Mouse (Mus musculus) lung, postnatal 0 days (tissue): ENCODE data around the gene Tox4. TPM values are rescaled to one million over a fixed set of nuclear protein-coding genes. Genes with fewer than 3 reads are reported as not detected.
A peak's percentile ranks its signal among the peaks of the same experiment; 100 is the strongest.

Source experiments
- ATAC-seq: fragments of 200-750 bp; cut with Nextera tagmentation; 2 replicates; pipeline ENCODE4 v1.8.0; 2017; ENCODE audit warnings: moderate library complexity
- DNase-seq: peaks from one replicate; pipeline ENCODE4 v3.0.0-alpha.2; 2016; ENCODE audit warnings: low spot score
- H3K27ac ChIP-seq: fragments of 300-500 bp; sonication (generic); 2 replicates; pipeline ENCODE4 v1.5.1; 2014; ENCODE audit warnings: antibody characterized with exemption, mild to moderate bottlenecking, low read length, mixed read lengths
- H3K27me3 ChIP-seq: fragments of 300-500 bp; sonication (generic); replicated peaks from 2 replicates; pipeline ENCODE4 v1.6.1; 2014; ENCODE audit warnings: low read length, mixed read lengths; ENCODE audit not compliant: insufficient read depth
- H3K36me3 ChIP-seq: fragments of 300-500 bp; sonication (generic); 2 replicates; pipeline ENCODE4 v1.6.1; 2014; ENCODE audit warnings: low read length, mixed read lengths; ENCODE audit not compliant: insufficient read depth
- H3K4me1 ChIP-seq: fragments of 300-500 bp; sonication (generic); 2 replicates; pipeline ENCODE4 v1.6.1; 2014; ENCODE audit warnings: antibody characterized with exemption, low read depth, low read length, mixed read lengths; ENCODE audit not compliant: insufficient read depth
- H3K4me2 ChIP-seq: fragments of 300-500 bp; sonication (generic); replicated peaks from 2 replicates; pipeline ENCODE4 v1.6.1; 2014; ENCODE audit warnings: low read depth, mild to moderate bottlenecking, low read length, moderate library complexity, mixed read lengths
- H3K4me3 ChIP-seq: fragments of 300-500 bp; sonication (generic); 2 replicates; pipeline ENCODE4 v1.5.1; 2014; ENCODE audit warnings: low read depth, low read length
- H3K9ac ChIP-seq: fragments of 300-500 bp; sonication (generic); replicated peaks from 2 replicates; pipeline ENCODE4 v1.6.1; 2014; ENCODE audit warnings: low read depth, mild to moderate bottlenecking
- H3K9me3 ChIP-seq: fragments of 300-500 bp; sonication (generic); 2 replicates; pipeline ENCODE4 v1.6.1; 2016; ENCODE audit warnings: low read length, mixed read lengths
- CTCF ChIP-seq: IDR thresholded peaks from 2 replicates; pipeline ENCODE4 v1.5.1; 2016; ENCODE audit warnings: antibody characterized with exemption, mild to moderate bottlenecking
- EP300 ChIP-seq: IDR thresholded peaks from 2 replicates; pipeline ENCODE4 v1.6.1; 2016; ENCODE audit warnings: antibody characterized with exemption, mild to moderate bottlenecking, control low read depth
- WGBS: fragments of 180-500 bp; shearing (Covaris S2); extraction: QIAGEN DNeasy Blood & Tissue Kit; methylation state at CpG from one replicate; pipeline ENCODE4 v1.1.7; 2014; 5-methylcytosine and 5-hydroxymethylcytosine counted together
- polyA plus RNA-seq: library from polyadenylated mRNA; unstranded; fragments of >200 nt; fragmentation: Nextera tagmentation; extraction: Ambion mirVana; gene quantifications from 2 replicates; pipeline ENCODE4 v1.2.1, GENCODE M21; 2015

Tox4 gene
- polyA plus RNA-seq, 1 experiment from 2014 or later: 22.7 TPM

- no peak for DNase-seq
- Histone ChIP-seq H3K9ac (no peak overlapping the region), H3K4me3 (no peak overlapping the region), H3K4me2 (no peak overlapping the region), H3K9me3 (no peaks in the 10 kb centered on the region), H3K27me3 (0 out of 2 replicates have a peak, but pooled peaks cover 22% of the 10 kb centered on the region), H3K27ac (no peak overlapping the region), H3K36me3 (no peaks in the 10 kb centered on the region), H3K4me1 (peaks cover 4% of the 10 kb centered on the region; the same call in 1 of the 2 replicates)
- TF ChIP-seq CTCF (no peak), EP300 (no peak)
- ATAC-seq: no peak
- 23% methylated on average over 4 of the region's 4 CpGs for WGBS
Observed at GRCm38 (mm10) chr14:52331069-52331750, 52.3 kb downstream of the Tox4 start.

GRCm38 (mm10) chr14:52332171-52332570 lies 53.2 kb downstream of the Tox4 start:
- H3K9ac ChIP-seq: no peak overlapping the region
- H3K9me3 ChIP-seq: no peaks in the 10 kb centered on the region
- ATAC-seq (no peak), DNase-seq (no peak)
- no peaks in the 10 kb centered on the region for H3K36me3 ChIP-seq
- H3K4me3 ChIP-seq: no peak overlapping the region
- H3K4me2 ChIP-seq: no peak overlapping the region
- H3K4me1 ChIP-seq: peaks cover 4% of the 10 kb centered on the region; the same call in 1 of the 2 replicates
- H3K27ac ChIP-seq: no peak overlapping the region
- TF ChIP-seq CTCF (no peak), EP300 (no peak)
- 77% methylated on average over 1 of the region's 3 CpGs for WGBS
- 0 out of 2 replicates have a peak, but pooled peaks cover 22% of the 10 kb centered on the region for H3K27me3 ChIP-seq

GRCm38 (mm10) chr14:52338751-52339511 lies 60.0 kb downstream of the Tox4 start:
- H3K4me1 ChIP-seq: no peaks in the 10 kb centered on the region
- H3K27me3 ChIP-seq: no peaks in the 10 kb centered on the region
- H3K9ac ChIP-seq: no peak overlapping the region
- no peak overlapping the region for H3K4me3 ChIP-seq
- H3K27ac ChIP-seq: no peak overlapping the region
- peak; percentile 83 for DNase-seq
- 27% methylated on average over 21 of the region's 21 CpGs for WGBS
- H3K9me3 ChIP-seq: no peaks in the 10 kb centered on the region
- TF ChIP-seq EP300 (no peak), CTCF (peak; percentile 93)
- ATAC-seq: peak; percentile 59
- H3K36me3 ChIP-seq: no peaks in the 10 kb centered on the region
- H3K4me2 ChIP-seq: 0 out of 2 replicates have a peak overlapping the region, but pooled peaks have one; percentile 2

GRCm38 (mm10) chr14:52339512-52339852 lies 60.5 kb downstream of the Tox4 start:
- no peak for DNase-seq
- no peak for ATAC-seq
- 72% methylated on average over 6 of the region's 6 CpGs for WGBS
- Histone ChIP-seq H3K9ac (no peak overlapping the region), H3K36me3 (no peaks in the 10 kb centered on the region), H3K9me3 (no peaks in the 10 kb centered on the region), H3K4me2 (no peak overlapping the region), H3K27ac (no peak overlapping the region), H3K4me3 (no peak overlapping the region), H3K27me3 (no peaks in the 10 kb centered on the region), H3K4me1 (no peaks in the 10 kb centered on the region)
- TF ChIP-seq CTCF (no peak), EP300 (no peak)

Other genes with a start within 250 kb of the Tox4 start
- 0.08 TPM in 1 of 2 replicates, not detected in the other for gene Olfr221, start 236.7 kb upstream of the Tox4 start, polyA plus RNA-seq
- gene Hnrnpc, start 175.1 kb upstream of the Tox4 start, polyA plus RNA-seq: 170 and 210 TPM in 2 replicates
- 31.4 and 38.4 TPM in 2 replicates for gene Rpgrip1, start 168.4 kb upstream of the Tox4 start, polyA plus RNA-seq
- 20.9 and 21.3 TPM in 2 replicates for gene Supt16, start 81.7 kb upstream of the Tox4 start, polyA plus RNA-seq
- gene Chd8, start 21.4 kb upstream of the Tox4 start, polyA plus RNA-seq: 17.6 and 19.2 TPM in 2 replicates
- 11.9 and 14.3 TPM in 2 replicates for gene Rab2b, start 399 bp downstream of the Tox4 start, polyA plus RNA-seq
- gene Mettl3, start 26.0 kb downstream of the Tox4 start, polyA plus RNA-seq: 19.6 and 19.9 TPM in 2 replicates
- gene Sall2, start 49.6 kb downstream of the Tox4 start, polyA plus RNA-seq: 3.8 and 4.1 TPM in 2 replicates
- gene Olfr1513, start 77.3 kb downstream of the Tox4 start, polyA plus RNA-seq: not detected in 2 replicates
- not detected in 2 replicates for gene Olfr1512, start 100.0 kb downstream of the Tox4 start, polyA plus RNA-seq
- not detected in 2 replicates for gene Olfr1511, start 118.2 kb downstream of the Tox4 start, polyA plus RNA-seq
- not detected in 2 replicates for gene Olfr1510, start 135.2 kb downstream of the Tox4 start, polyA plus RNA-seq
- gene Olfr1509, start 163.8 kb downstream of the Tox4 start, polyA plus RNA-seq: not detected in 2 replicates
- not detected in 2 replicates for gene Olfr1508, start 188.3 kb downstream of the Tox4 start, polyA plus RNA-seq
- gene Olfr1507, start 216.6 kb downstream of the Tox4 start, polyA plus RNA-seq: not detected in 2 replicates